Mouse (Mus musculus) ovary, adult 10 weeks (tissue): ENCODE measurements around the gene Kti12. TPM values are rescaled to one million over a fixed set of nuclear protein-coding genes. Genes with fewer than 3 reads are reported as not detected.

Source experiments
- polyA plus RNA-seq: library from polyadenylated mRNA; stranded (reverse); fragments of 350-450 nt; fragmentation: Illumina TruSeq; extraction: RNeasy Lipid Tissue Mini Kit (QIAGEN cat#74804); gene quantifications from one replicate; pipeline ENCODE4 v1.2.3, GENCODE M21; 2014

The Kti12 gene
- 25.3 TPM for polyA plus RNA-seq

DNA sequence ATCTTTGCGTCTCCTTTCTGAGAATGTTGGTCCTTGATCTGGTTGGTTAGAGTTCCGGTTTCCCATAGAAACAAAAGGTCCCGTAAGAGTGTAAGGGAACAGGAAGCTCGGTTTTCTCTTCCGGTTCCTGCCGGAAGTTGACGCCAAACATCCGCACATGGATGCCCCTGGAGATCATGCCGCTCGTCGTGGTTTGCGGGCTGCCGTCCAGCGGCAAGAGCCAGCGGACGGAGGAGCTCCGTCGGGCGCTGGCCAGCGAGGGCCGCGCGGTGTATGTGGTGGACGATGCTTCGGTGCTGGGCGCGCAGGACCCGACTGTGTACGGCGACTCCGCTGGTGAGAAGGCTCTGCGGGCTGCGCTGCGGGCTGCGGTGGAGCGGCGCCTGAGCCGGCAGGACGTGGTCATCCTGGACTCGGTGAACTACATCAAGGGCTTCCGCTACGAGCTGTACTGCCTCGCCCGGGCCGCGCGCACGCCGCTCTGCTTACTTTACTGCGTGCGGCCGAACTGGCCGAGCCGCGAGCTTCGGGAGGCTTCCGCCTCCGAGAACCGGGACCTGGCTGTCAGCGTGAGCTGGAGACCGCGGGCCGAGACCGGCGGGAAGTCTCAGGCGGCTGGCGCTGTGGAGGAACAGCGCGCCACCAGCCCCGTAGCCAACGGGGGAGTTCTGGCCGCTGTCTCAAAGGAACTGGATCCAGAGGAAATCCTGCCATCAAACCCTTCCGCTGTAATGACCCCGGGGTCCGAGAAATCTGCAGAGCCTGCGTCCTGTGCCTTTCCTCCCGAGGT, at the start of gene Kti12:
Kti12 (plus strand) TSS at position 71 of the 790 bp plus-strand sequence.

DNA sequence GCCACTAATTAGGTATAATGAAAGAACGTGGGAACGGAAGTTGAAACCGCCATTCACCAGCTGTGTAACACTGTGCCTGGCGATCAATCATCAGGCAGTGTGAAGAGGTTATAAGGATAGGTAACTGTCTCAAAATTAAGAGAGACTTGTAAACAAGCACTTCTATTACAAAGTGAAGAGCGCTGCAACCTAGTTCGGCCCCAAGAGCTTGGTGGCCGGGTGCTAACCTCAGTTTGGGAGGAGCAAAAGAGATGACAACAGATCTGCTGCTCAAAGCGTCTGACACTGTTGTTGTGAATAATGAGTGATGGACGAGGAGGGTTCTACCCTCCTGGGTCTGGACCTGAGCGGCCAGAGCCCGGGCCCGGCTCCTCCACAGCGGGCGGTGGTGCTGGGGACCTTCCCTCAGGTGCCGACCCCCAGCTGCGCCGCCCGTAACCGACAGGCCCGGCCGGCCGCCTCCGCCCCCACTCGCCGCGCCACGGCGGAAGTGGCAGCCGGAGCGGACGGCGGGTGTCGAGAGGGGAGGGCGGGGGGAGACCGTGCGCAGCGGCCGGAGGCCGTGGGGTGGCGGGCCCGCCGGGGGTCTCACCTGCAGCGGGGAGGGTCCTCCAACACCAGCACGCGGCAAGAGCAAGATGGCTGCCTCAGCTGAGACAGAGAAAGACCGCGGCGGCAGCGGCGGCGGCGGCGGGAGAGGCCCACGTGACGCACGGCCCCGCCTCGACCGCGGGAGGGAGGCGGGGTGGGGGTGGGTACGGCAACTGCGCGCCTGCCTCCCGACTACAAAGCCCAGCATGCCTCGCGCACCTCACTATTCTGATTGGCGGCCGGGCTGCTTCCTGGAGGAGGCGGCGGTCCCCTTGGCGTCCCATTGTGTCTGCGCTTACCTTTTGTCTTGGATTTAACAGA, 14.4 kb upstream of the Kti12 start, which contains the start of gene Btf3l4:
Btf3l4 (minus strand) TSS at position 699 of the 912 bp plus-strand sequence.

DNA sequence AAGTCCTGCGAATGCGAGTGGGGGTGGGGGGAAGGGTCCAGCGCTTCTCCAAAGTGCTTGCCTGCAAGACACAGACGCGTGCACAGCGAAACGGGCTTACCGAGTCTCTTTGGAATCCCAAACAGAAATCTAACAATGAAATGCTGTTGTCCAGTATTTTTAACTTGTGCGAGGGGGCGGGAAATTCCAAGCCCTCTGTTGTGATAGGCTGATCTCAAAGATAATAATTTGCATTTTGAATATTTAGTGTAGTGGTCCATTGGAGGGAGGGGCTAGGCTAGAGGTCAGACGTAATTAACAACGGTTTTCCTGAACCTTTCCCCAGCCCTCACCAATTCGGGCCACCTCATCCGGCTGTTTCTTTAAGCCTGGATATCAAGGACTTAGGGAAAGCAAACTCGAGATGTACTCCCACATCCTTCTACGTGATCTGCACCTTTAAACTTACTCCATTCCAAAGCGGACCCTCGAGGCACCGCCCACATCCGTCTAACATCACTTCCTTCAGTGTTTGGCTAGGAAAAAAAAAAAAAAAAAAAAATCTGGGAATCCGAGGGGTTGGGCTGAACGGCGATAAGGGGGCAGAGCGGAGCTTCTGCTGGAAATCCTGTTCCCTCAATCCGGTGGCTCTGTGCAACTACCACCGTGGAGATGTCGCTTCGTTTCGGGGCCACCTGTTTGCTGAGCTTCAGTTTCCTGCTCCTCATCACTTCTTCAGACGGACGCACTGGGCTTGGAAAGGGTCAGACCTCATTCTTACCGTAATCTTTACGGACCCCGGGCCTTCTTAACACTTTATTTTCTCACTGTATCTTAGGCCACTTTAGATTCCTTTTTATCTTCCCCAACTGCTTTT, 13.2 kb upstream of the Kti12 start, which contains the start of gene Txndc12:
Txndc12 (plus strand) TSS at position 487 of the 856 bp plus-strand sequence.

DNA sequence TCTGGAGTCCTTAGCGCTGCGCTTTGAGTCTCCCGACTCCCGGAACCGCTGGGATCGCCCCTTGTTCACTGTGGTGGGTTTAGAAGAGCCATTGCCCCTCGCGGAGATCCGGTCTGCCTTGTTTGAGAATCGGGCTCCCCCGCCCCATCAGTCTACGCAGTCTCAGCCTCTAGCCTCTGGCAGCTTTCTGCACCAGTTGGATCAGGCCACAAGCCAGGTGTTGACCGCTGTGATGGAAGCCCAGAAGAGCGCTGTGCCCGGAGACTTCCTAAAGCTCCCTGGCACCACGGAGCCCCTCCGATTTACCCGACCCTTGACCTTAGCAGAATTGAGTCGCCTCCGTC, 892 bp downstream of the Kti12 start, which contains the start of gene A730015C16Rik:
A730015C16Rik (minus strand) TSS at position 115 of the 344 bp plus-strand sequence.

DNA sequence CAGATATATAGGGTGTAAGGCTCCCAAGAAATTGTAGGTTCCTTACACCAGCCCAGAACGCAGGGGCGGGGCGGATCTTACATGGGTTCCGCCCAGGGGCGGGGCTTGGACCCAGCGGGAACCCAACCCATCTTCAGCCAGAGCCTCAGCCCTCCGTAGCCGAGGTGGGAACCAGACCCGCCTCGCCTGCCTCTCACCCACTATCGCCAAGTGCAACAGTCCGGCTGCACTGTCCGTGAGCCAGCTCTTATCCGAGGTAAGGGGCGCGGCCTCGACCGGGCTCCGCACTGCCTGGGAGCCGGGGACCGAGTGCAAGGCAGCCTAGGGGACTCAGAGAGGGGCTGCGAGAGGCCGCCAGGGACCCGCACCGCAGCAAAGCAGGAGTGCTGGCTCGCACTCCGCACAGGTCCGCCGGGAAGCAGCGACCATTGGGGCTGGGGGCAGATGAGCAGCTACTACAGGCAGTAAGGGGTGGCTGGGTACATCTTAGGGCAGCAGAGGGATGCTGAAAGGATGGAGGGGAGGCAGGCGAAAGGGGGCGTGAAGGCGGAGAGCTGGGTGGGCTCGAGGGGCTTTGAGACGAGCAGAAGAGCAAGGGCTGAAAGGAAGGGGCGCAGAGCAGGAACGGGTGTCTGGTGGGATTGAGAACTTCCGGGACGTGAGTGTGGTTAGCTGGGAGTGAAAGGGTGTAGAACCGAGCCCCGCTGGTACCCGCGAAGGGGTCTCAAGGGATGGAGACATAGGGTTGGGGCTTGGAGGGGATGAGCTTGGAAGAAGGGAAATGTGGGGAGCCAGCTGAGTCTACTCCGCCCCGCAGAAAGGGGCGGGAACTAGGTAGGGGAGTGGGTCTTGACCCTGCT, 31.6 kb downstream of the Kti12 start, which contains the start of gene Rab3b:
Rab3b (plus strand) TSS at position 101 of the 860 bp plus-strand sequence.

Other genes with a start within 250 kb of the Kti12 start
- 46.4 TPM for gene Cc2d1b, start 227.8 kb upstream of the Kti12 start, polyA plus RNA-seq
- 0.34 TPM for gene 3110021N24Rik, start 128.1 kb upstream of the Kti12 start, polyA plus RNA-seq
- 85.1 TPM for gene Zfyve9, start 67.0 kb upstream of the Kti12 start, polyA plus RNA-seq
- 350 TPM for gene Btf3l4, start 14.2 kb upstream of the Kti12 start, polyA plus RNA-seq
- gene Txndc12, start 13.2 kb upstream of the Kti12 start, polyA plus RNA-seq = 63.4 TPM
- gene A730015C16Rik, start 834 bp downstream of the Kti12 start, polyA plus RNA-seq = not detected
- 0.63 TPM for gene Rab3b, start 31.3 kb downstream of the Kti12 start, polyA plus RNA-seq
- 528 TPM for gene Nrd1, start 152.9 kb downstream of the Kti12 start, polyA plus RNA-seq